Mouse (Mus musculus) heart, embryonic 15.5 days (tissue): ENCODE results near the gene Cox4i1. TPM values are rescaled to one million over a fixed set of nuclear protein-coding genes. Genes with fewer than 3 reads are reported as not detected.

Experiments
- ATAC-seq: fragments of 200-750 bp; cut with Nextera tagmentation; replicated peaks from 2 replicates; pipeline ENCODE4 v1.8.0; 2017; ENCODE audit warnings: low read depth, moderate TSS enrichment; ENCODE audit not compliant: insufficient number of reproducible peaks, insufficient read depth, low FRiP score
- H3K27ac ChIP-seq: fragments of 300-500 bp; sonication (generic); 2 replicates; pipeline ENCODE4 v1.5.1; 2015; ENCODE audit warnings: mild to moderate bottlenecking, inconsistent platforms
- H3K27me3 ChIP-seq: fragments of 300-500 bp; sonication (generic); 2 replicates; pipeline ENCODE4 v1.6.1; 2015; ENCODE audit warnings: inconsistent platforms
- H3K36me3 ChIP-seq: fragments of 300-500 bp; sonication (generic); 2 replicates; pipeline ENCODE4 v1.6.1; 2015; ENCODE audit warnings: mild to moderate bottlenecking, inconsistent platforms
- H3K4me1 ChIP-seq: fragments of 300-500 bp; sonication (generic); replicated peaks from 2 replicates; pipeline ENCODE4 v1.6.1; 2015; ENCODE audit warnings: inconsistent platforms
- H3K4me2 ChIP-seq: fragments of 300-500 bp; sonication (generic); 2 replicates; pipeline ENCODE4 v1.6.1; 2015; ENCODE audit warnings: inconsistent platforms, mild to moderate bottlenecking, moderate library complexity
- H3K4me3 ChIP-seq: fragments of 300-500 bp; sonication (generic); 2 replicates; pipeline ENCODE4 v1.5.1; 2015; ENCODE audit warnings: mild to moderate bottlenecking, inconsistent platforms
- H3K9ac ChIP-seq: fragments of 300-500 bp; sonication (generic); 2 replicates; pipeline ENCODE4 v1.6.1; 2015; ENCODE audit warnings: mild to moderate bottlenecking, inconsistent platforms
- H3K9me3 ChIP-seq: fragments of 300-500 bp; sonication (generic); replicated peaks from 2 replicates; pipeline ENCODE4 v1.6.1; 2016; ENCODE audit warnings: inconsistent platforms
- WGBS: fragments of 180-500 bp; shearing (Covaris S2); methylation state at CpG from one replicate; pipeline ENCODE4 v1.1.7; 2015; ENCODE audit warnings: mixed read lengths; 5-methylcytosine and 5-hydroxymethylcytosine counted together
- polyA plus RNA-seq: library from polyadenylated mRNA; unstranded; fragments of >200 nt; fragmentation: Nextera tagmentation; extraction: Ambion mirVana; gene quantifications from 2 replicates; pipeline ENCODE4 v1.2.1, GENCODE M21; 2015

Cox4i1 gene
- 1,832 and 2,366 TPM in 2 replicates for polyA plus RNA-seq

DNA sequence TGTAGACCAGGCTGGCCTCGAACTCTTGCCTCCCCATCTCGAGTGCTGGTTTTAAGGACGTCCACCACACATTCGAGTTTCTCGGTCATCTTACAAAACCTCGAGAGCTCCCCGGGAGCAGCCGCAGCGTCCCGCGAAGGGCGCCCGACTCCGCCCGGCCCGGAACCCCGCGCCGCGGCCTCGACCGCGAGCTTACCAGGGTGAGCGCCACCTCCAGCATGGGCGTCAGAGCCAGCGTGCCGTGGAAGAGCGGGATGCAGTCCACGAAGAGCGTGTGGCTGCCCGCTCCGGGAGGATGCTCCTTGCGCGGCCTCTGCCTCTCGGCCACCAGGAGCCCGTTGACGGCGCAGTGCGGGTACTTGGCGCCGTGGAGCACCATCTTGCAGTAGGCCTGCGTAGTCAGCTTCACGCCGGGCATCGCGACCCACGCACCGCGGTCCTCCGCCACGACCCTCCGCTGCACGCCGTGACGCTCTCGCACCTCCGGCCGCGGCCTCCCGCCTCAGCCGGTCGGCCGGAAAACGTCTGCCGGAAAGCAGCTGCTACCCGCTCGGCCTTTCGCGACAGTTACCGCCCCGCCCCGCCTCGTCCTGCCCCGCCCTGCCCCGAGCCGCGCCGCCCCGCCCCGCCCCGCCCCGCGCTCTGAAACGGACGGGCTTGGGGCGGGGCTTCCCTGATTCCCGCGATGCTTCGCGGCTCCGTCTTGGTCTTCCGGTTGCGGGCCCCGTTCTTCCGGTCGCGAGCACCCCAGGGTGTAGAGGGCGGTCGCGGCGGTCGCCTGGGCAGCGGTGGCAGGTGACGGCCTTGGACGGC, at the start of gene Cox4i1, which contains the start of gene Gm27021:
Cox4i1 (plus strand) TSS at position 662 of the 813 bp plus-strand sequence.
Gm27021 (minus strand) TSS at position 519 of the 813 bp plus-strand sequence.
- Histone ChIP-seq H3K4me1 (peaks cover 51% of the 10 kb centered on the region), H3K27me3 (no peaks in the 10 kb centered on the region), H3K9ac (peak within 1 kb of the TSS; percentile 98), H3K9me3 (no peaks in the 10 kb centered on the region), H3K27ac (peak within 1 kb of the TSS; percentile 93), H3K4me3 (peak within 1 kb of the TSS; percentile 99), H3K36me3 (peaks cover 30% of the 10 kb centered on the region), H3K4me2 (peak within 1 kb of the TSS; percentile 80)
- under 1% methylated on average over 87 of the region's 105 CpGs for WGBS
- ATAC-seq: peak; percentile 94

DNA sequence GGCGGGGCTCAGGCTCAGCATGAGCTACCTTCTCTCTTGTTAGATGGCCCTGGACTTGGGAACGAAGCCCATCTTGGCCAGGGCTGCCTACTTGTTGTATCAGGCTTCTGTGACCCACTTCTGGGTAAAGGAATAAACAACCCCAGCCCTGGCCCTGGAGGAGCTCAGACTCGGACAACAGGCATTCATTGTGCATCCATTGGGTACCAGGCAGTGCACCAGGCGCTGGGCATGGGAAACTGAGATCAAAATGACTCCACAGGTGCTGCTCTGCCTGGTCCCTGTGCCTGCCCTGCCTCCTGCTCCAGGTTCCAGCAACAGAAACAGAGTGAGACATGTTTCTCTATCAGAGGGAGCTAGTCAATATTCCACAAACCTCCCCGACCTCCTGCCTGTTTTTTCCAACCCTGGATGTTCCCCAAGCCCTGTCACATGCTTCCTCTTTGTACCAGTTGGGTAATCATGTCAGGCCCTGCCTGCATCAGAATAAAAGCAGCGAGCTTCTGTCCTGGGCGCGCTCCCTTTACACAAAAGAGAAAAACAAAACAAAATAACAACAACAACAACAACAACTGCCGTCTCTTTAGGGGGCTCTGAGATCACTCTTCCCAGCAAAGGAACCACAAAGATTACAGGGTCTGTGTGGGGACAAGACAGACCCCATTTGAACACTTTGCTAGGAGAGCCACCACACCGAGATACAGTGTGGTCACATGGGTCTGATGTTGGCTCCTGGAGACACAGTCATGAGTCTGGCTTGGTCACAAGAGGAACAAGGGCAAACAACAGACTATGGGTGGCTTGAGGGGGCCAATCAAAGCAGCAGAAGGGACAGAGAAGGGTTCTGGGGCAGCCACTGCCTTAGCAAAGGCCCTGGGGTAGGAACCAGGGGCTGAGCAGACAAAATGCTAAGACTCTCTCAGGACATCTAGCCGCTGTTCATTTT, 48.5 kb upstream of the Cox4i1 start:
- no peak for ATAC-seq
- H3K9ac ChIP-seq: no peak overlapping the region
- H3K9me3 ChIP-seq: no peaks in the 10 kb centered on the region
- H3K4me1 ChIP-seq: peaks cover 26% of the 10 kb centered on the region
- H3K4me2 ChIP-seq: no peak overlapping the region
- no peaks in the 10 kb centered on the region for H3K27me3 ChIP-seq
- no peak overlapping the region for H3K27ac ChIP-seq
- WGBS: 70% methylated on average over 11 of the region's 11 CpGs
- H3K4me3 ChIP-seq: no peak overlapping the region
- no peaks in the 10 kb centered on the region for H3K36me3 ChIP-seq

DNA sequence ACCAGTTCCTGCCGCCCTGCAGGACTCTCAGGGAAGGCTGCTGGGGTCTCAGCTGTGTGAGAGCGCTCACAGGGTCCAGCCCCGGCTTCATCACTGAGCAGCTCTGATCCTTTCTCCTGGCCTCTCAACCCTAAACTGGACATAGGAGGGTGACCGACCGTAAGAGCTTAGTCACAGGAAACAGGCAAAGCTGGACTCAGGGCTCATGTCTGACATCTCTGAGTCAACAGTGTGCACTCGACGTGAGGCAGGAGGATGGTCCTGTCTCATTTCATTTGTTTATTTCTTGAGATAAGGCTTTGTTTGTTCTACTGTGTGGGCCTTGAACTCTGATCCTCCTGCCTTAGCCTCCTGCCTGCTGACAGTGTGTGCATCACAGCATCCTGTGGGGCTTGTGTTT, 47.6 kb upstream of the Cox4i1 start:
- H3K27me3 ChIP-seq: no peaks in the 10 kb centered on the region
- no peak overlapping the region for H3K9ac ChIP-seq
- H3K4me1 ChIP-seq: peaks cover 26% of the 10 kb centered on the region
- no peak overlapping the region for H3K4me2 ChIP-seq
- ATAC-seq: no peak
- H3K36me3 ChIP-seq: no peaks in the 10 kb centered on the region
- WGBS: 51% methylated on average over 7 of the region's 7 CpGs
- no peak overlapping the region for H3K4me3 ChIP-seq
- H3K9me3 ChIP-seq: no peaks in the 10 kb centered on the region
- H3K27ac ChIP-seq: no peak overlapping the region

DNA sequence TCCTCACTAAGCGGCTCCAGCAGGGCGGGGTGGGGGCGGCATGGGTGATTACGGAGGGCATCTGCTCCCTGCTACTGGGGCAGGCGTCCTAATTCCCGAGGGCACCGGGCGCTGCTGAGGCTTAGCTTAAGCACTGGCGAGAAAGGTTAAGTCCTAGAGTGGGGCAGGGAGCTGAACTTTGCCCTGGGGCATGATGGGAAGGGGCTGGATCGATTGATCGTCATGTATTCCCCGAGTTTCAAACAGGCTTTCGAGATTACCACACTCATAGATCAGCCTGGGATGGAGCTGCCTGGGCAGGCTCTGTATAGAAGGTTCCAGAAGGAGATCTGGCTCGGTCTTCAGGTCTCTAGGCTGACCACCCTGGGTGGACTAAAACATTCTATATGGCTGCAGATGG, 45.9 kb upstream of the Cox4i1 start:
- no peak overlapping the region for H3K27ac ChIP-seq
- H3K4me2 ChIP-seq: no peak overlapping the region
- peaks cover 23% of the 10 kb centered on the region for H3K4me1 ChIP-seq
- no peak overlapping the region for H3K9ac ChIP-seq
- no peaks in the 10 kb centered on the region for H3K27me3 ChIP-seq
- no peaks in the 10 kb centered on the region for H3K9me3 ChIP-seq
- WGBS: 67% methylated on average over 14 of the region's 14 CpGs
- no peak for ATAC-seq
- H3K36me3 ChIP-seq: no peaks in the 10 kb centered on the region
- no peak overlapping the region for H3K4me3 ChIP-seq

DNA sequence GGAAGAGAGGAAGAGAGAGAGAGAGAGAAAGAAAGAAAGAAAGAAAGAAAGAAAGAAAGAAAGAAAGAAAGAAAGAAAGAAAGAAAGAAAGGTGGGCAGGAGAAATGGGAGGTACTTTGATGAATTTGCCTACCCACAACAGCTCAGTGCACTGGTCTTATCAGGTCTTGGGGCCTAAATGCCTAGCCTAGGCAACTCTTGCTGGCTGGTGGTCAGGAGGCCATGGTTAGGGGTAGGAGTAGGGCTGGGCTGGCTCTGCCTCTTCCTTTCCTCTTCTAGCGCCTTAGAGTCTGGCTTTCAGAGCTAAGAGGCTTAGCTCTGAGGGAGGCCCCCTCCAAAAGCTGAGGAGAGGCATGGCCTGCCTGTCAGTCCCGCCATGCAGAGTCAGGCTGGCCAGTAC, 44.4 kb upstream of the Cox4i1 start:
- ATAC-seq: no peak
- H3K9me3 ChIP-seq: no peaks in the 10 kb centered on the region

DNA sequence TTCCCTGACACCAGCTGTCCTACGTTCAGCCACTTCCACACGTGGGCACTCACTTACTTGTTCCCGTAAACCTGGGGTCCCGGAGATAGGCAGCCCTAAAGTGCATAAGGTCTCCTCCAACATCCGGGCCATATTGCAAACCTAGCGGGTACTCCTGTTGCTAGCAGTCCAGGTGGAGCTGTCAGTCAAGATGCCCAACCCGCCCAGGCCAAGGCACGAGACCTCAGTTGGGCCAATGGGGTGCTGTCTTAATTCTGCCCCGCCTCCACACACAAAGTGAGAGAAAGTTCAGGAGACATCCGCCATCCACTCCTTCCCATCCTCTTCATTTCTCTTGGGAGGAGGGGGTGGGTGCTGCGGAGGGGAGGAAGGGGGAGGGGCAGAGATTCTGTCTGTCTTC, 41.6 kb upstream of the Cox4i1 start:
- WGBS: 60% methylated on average over 11 of the region's 11 CpGs
- no peaks in the 10 kb centered on the region for H3K36me3 ChIP-seq
- no peak overlapping the region for H3K4me3 ChIP-seq
- H3K4me1 ChIP-seq: peaks cover 11% of the 10 kb centered on the region
- H3K27me3 ChIP-seq: no peaks in the 10 kb centered on the region; the same call in 1 of the 2 replicates
- no peak overlapping the region for H3K4me2 ChIP-seq
- no peak overlapping the region for H3K9ac ChIP-seq
- H3K9me3 ChIP-seq: no peaks in the 10 kb centered on the region
- H3K27ac ChIP-seq: no peak overlapping the region
- ATAC-seq: no peak

More for the DNA sequence above, 44.4 kb upstream of the Cox4i1 start:
- H3K36me3 ChIP-seq: no peaks in the 10 kb centered on the region
- peaks cover 21% of the 10 kb centered on the region for H3K4me1 ChIP-seq
- 49% methylated on average over 2 of the region's 2 CpGs for WGBS
- no peak overlapping the region for H3K4me3 ChIP-seq
- H3K27me3 ChIP-seq: no peaks in the 10 kb centered on the region; the same call in 1 of the 2 replicates
- H3K4me2 ChIP-seq: no peak overlapping the region
- no peak overlapping the region for H3K27ac ChIP-seq
- no peak overlapping the region for H3K9ac ChIP-seq

DNA sequence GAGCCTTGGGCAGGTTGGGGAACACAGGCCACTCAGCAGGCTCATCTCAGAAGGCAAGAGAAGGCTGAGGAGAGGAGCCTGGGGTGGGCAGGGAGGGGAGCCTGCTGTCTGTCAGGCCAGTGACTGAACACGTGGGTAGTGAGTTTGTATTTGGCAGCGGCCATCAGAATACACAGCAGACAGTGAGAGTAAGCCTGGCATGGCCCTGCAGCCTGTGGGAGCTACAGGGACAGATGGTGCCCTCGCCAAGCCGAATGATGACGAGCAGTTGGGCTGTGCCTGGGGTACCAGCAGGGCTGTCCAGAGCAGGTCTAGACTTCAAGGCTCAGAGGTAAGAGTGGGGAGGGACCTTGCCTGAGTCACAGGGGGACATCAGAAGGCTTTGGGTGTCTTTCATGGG, 40.7 kb upstream of the Cox4i1 start:
- Histone ChIP-seq H3K27me3 (no peaks in the 10 kb centered on the region; the same call in 1 of the 2 replicates), H3K27ac (no peak overlapping the region), H3K36me3 (no peaks in the 10 kb centered on the region), H3K4me3 (no peak overlapping the region), H3K4me2 (no peak overlapping the region), H3K4me1 (peaks cover 9% of the 10 kb centered on the region), H3K9ac (no peak overlapping the region), H3K9me3 (no peaks in the 10 kb centered on the region)
- ATAC-seq: no peak
- 76% methylated on average over 5 of the region's 5 CpGs for WGBS

DNA sequence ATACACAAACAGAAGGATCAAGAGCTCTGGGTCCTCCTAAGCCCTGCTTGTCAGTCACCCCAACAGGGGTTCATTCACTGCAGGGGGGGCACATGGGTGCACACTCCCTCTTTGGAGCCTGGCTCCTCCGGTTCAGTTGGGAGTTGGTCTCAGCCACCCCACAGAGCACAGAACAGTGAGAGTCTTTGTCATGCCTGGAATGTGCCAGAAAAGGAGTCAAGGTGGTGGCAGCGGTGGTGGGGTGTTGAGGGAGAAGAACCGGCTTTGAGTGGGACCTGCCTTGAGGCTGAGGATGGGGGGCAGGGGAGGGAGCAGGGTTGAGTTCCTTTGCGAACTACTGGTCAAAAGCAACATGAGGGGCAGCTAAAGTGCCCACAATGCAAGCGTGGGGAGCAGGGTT, 38.0 kb upstream of the Cox4i1 start:
- H3K27ac ChIP-seq: no peak overlapping the region
- ATAC-seq: no peak
- no peaks in the 10 kb centered on the region for H3K9me3 ChIP-seq
- no peak overlapping the region for H3K9ac ChIP-seq
- no peaks in the 10 kb centered on the region for H3K36me3 ChIP-seq
- no peak overlapping the region for H3K4me3 ChIP-seq
- WGBS: 37% methylated on average over 5 of the region's 5 CpGs
- H3K27me3 ChIP-seq: no peaks in the 10 kb centered on the region; the same call in 1 of the 2 replicates
- no peak overlapping the region for H3K4me2 ChIP-seq
- peaks cover 22% of the 10 kb centered on the region for H3K4me1 ChIP-seq

DNA sequence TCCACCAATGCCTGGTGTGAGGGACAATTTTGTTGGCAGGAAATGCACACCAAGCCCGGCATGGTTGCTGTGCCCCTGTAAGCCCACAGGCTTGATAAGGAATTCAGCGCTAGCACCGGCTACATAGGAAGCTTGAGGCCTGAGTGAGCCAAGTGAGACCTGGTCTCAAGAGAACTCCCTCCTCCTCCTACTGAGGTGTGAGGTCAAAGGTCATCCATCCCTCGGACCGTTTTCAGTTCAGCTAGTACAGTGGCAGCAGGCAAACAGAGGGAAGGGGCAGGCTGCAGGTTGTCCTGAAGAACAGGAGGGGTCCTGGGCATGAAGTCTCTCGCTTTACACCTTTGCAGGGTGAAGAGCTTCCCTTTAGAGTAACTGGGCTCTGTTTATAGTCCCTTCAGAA, 37.2 kb upstream of the Cox4i1 start:
- WGBS: 46% methylated on average over 6 of the region's 6 CpGs
- ATAC-seq: no peak
- peaks cover 3% of the 10 kb centered on the region; the same call in 1 of the 2 replicates for H3K27me3 ChIP-seq

DNA sequence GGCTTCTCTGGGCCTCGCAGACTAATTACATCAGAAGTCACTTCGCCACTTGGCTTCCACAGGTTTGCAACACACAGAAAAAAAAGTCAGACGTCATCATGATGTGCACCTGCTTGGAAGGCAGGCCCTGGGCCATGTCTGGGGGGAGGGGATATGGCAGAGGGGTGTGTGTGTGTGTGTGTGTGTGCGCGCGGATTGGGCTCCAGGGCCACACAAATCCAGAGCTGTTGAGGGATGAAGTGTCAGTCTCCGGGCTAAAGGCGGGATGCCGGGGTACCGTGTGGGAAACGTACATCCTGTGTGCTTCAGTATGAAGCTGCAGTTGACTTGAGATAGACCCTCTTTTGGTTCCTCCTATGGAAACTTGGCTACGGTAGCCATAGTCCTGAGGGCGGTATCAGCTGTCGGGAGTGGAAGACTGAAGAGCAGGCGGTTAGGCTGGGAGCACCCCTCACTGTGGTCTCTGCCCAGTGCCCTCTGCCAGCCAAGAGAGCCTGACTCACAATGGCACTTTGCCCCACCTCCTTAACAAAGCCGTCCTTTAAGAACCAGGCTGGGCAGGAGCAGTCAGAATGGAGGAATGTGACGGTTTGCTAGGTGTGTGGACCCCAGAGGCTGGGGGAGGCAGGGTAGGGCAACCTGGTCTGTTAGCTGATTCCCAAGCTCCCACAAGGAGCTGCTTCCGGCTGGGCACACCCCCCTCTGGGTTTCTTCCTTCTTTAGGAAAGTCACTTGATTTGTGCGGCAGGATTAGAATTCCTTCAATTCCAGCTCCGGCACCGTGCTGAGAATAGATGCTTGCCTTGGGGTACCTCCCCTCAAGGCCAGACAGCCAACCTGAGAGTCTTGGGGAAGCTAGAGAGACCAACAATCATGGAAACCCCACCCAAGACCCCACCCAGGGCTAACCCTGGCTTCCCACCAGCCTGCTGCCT, 36.3 kb upstream of the Cox4i1 start:
- H3K27me3 ChIP-seq: peaks cover 5% of the 10 kb centered on the region; the same call in 1 of the 2 replicates
- H3K4me2 ChIP-seq: no peak overlapping the region
- no peak for ATAC-seq
- H3K36me3 ChIP-seq: no peaks in the 10 kb centered on the region
- 75% methylated on average over 21 of the region's 21 CpGs for WGBS
- peaks cover 22% of the 10 kb centered on the region for H3K4me1 ChIP-seq
- H3K27ac ChIP-seq: no peak overlapping the region
- H3K9me3 ChIP-seq: no peaks in the 10 kb centered on the region
- no peak overlapping the region for H3K4me3 ChIP-seq
- no peak overlapping the region for H3K9ac ChIP-seq

More for the DNA sequence above, 37.2 kb upstream of the Cox4i1 start:
- H3K4me1 ChIP-seq: peaks cover 22% of the 10 kb centered on the region
- H3K9ac ChIP-seq: no peak overlapping the region
- no peak overlapping the region for H3K27ac ChIP-seq
- no peaks in the 10 kb centered on the region for H3K9me3 ChIP-seq
- H3K4me3 ChIP-seq: no peak overlapping the region
- H3K36me3 ChIP-seq: no peaks in the 10 kb centered on the region
- H3K4me2 ChIP-seq: no peak overlapping the region
